Mouse (Mus musculus): ENCODE results near the gene Aknad1.
A peak's percentile ranks its signal among the peaks of the same experiment; 100 is the strongest.

The Aknad1 gene

DNA sequence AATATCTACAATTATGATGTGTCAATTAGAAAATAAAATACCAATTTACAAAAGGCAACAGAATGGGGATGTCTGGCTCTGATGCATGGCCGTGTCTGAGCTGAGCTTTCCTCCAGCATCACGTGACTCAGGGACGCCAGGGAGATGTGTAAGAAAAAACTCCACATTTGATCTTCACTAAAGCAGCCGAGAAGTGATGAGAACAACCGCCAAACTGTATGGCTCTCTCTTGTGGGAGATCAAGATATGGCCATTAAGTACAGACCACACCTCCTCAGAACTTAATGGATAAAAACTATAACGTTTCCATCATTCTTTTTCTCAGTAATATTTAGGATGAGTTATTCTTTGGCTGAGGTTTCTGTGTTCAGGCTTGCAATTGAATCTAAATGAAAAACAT lies 11.6 kb downstream of the Aknad1 start:
- DNase-seq (ENCODE audit: low read depth, low spot score) = peak; percentile 61

DNA sequence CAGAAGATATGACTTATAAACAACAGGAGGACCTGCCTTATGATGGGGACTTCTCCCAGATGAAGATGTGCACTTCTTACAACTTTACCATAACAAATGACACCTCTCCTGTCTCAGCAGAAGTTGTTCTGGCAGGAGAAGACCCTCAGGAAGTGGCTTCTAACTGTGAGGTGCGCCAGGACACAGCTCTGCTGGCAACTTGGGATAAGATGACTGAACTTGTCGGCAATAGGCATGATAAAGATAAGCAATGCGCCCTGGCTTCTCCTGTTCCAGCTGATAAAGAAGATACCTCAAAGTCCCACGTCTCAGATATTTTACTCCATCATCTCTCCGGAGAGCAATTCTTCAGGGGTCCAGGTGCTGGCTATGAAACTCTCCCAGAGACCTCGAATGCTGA lies 12.2 kb downstream of the Aknad1 start:
- no peak for DNase-seq (ENCODE audit: low read depth, low spot score)

DNA sequence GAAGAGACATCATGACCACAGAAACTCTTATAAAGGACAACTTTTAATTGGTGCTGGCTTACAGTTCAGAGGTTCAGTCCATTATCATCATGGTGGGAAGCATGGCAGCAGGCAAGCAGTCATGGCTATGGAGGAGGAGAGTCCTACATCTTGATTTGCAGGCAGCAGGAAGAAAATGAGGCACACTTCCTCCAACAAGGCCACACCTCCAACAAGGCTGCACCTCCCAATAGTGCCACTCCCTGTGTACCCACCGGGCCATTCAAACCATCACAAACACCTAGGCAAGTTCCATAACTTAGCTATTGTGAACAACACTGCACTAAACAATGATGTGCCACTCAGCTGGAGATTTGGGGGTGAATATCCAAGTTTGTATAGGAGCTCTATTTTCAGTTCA lies 15.1 kb downstream of the Aknad1 start:
- no peak for DNase-seq (ENCODE audit: low read depth, low spot score)

DNA sequence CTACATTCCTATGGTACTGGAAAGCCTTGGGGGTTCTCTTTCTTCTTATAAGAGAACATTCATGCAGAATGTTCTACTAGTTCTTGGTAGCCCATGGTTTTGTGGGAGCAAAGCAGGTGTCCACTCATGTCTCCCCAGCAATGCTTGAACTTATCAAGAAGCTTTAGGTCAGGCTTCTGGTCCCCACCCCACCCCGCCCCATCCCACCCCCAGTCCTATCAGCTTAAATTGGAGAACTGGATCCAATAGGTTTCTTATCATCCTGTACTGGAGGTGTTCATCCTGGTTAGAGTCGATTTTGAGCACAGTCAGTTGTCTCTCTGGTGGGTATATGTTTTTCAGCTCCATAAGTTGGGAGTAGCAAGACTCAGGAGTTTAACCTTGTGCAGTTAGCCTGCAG lies 16.1 kb downstream of the Aknad1 start:
- DNase-seq (ENCODE audit: low read depth, low spot score) = no peak

DNA sequence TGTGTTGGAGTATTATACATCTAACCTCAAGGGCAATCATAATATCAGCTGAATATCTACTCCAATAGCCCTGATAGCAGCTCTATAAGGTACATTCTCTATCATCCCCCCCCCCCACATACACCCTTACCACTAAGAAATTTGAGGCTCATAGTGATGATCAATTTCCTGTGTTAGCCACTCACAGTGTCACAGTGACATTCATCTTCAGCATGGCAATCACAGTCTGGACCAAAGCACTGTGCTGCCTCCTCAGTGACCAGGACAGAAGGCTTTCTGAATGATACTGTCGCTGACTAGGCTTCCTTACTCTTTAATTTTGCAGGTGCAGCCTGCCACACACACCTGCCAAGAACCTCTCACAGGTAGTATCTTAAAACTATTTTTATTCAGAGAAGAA lies 16.7 kb downstream of the Aknad1 start:
- no peak for DNase-seq (ENCODE audit: low read depth, low spot score)

DNA sequence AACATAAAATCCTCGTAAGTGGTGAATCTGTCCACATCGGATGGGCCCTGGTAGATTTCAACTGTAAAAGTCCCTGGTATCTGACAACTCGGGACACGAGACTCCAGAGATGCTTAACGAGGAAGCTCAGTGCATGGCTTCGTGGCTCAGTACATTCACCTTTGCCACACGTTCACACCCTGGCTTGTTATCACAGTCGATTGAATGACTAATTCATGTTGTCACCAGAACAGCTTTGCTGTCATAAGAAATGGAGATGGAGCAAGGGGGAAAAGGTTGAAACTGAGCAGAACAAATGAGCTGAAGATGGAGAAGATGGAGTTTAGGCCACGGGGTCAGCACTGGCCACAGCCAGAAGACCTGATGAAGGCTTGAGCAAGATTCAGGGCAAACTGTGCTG lies 18.1 kb downstream of the Aknad1 start:
- no peak for DNase-seq (ENCODE audit: low read depth, low spot score)

DNA sequence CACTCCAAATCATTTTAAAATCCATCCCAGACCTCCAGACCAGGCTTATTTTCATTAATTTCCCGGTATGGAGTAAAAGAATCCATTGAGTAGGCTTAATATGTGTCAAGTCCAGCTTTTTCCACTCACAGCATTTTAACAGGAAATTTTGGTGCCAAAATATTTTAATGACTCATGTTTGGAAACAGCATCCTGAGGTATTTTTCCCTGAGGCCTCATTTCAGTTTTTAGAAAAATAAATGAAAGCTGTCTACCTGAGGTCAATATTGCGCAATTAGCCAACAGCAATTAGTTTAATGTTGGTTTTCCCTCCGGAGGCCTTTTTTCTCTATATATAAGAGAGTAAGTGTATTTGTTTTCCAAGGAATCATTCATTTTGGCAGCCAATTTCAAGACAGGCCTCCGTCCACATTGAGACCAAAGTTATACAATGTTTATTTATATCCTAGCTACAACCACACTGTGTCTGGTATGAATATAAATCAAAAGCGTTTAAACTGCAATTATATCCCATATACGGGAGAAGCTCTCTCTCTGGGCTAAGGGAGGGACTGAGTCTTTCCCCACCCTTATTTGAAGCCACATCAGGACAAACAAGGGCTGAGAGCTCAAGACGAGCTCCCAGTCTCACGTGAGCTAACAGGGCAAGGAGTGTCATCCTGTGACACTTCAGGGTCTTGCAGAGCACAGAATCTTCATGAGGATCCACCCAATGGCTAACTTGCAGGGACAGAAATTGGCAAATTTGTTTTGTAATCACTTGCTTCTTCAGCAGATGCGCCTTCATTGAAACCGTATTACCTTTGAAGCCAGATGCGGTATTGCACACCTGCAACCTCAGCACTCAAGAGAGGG lies 20.3 kb downstream of the Aknad1 start:
- peak; percentile 81 for DNase-seq (ENCODE audit: low read depth, low spot score)

DNA sequence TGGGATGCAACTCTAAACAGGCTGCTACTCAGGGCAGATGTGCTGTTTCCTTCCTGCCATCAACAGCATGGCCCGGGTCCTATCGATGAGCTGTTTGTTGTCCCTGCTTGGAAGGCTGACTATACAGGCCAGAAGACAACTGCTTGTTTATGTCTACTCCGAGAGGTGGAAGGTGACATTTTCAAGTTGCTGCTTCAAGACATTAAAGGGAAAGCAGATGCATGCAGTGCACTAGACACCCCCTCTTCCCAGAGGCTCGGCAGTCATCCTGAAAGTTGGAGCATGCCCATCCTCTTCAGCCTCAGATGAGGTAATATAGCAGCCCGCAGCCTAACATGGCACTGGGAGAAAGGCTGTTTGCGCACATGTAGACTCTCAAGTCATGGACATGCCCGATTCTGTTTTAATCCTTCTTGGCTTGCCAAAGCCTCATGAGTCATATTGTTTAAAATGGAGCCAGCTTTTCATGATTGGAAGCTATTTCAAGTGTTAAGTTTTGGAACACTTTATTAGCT lies 23.2 kb downstream of the Aknad1 start:
- DNase-seq (ENCODE audit: low read depth, low spot score) = peak; percentile 84

DNA sequence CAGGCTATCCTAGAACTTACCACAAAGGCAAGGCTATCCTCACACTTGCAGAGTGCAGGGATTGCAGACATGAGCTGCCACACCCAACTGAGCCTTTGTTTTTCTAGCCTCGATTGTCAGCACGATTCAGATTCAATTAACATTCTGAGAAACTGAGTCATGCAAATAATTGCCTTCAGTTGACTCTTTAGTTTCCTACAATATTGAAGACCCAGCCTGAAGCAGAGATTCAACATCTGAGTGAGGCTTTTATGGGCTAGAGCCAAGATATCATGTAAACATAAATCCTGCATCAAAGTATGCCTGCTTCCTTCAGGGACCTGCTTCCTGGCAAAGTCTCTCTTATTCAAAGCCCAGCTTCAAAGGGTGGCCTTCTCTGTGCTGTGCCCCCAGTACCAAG lies 24.2 kb downstream of the Aknad1 start:
- DNase-seq (ENCODE audit: low read depth, low spot score) = peak; percentile 60

DNA sequence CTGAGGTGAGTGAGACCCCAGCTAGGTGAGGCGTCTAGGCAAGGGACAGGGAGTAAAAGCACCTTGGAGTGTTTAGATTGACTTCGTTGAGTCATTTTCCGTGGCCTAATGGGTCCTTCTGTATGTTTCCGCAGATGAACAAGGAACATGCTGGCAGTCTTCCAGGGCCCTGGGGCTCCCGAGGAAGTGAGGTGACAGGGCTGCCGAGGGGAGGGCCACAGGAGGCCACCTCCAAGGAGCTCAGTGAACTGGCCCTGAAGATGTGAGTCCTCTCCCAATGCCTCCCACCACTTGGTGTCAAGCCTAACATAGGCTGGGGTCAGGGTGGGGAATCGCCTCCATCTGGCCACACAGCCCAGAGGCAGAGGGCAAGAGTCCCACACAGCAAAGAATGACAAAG lies 25.5 kb downstream of the Aknad1 start:
- DNase-seq (ENCODE audit: low read depth, low spot score) = no peak

DNA sequence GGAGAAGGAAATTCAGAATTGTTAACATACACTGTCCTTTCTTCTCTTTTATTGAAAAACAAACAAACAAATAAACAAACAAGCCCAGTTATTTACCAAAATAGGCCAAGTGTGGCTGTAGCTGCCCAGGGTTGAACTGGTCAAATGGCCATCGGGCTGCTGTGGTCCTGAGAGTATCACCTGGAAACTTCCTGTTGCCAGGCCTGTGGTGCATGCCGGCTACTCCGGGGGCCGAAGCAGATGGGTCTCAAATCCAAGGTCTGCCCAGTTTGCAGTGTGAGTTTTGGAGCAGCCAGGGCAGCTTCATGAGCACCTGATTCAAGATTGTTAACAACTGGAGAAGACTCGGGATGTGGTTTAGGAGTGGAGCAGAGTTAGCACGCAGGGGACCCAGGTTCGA lies 26.0 kb downstream of the Aknad1 start:
- no peak for DNase-seq (ENCODE audit: low read depth, low spot score)

DNA sequence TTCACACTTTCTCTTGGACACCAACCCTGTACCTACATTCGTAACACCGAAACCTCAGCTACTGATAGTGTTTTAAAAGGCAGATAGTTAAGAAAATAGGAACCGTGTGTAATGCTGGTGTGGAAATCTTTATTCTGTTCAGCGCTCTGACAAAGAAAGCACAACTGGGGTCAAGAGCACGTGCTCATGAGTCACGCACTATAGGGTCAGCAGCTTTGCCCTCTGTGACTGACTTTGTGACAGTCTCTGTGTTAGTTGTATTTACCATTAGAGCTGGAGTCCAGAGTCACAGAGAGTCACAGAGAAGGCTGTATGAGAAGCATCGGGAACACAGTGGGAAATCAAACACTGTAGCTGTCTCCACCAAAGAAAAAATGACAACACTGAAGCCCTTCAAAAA lies 27.5 kb downstream of the Aknad1 start:
- DNase-seq (ENCODE audit: low read depth, low spot score) = no peak

DNA sequence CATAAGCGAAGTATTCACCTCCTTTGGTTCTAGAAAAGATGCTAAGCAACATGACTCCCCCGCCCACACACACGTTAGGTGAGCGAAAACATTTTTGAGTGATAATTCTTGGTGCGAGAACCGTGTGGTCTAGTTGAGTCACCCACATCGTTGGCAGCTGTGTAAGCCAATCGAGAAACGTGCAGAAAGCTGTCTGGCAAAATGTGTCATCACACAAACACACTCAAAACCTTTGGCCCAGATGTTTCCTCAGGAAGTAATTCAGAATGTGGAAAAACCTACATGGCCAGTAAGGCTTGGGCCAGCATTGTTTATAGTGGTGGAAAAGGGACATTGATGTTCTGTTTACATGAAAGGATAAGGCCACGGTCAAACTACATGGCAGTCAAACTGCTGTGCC lies 28.0 kb downstream of the Aknad1 start:
- peak; percentile 97 for DNase-seq (ENCODE audit: low read depth, low spot score)

DNA sequence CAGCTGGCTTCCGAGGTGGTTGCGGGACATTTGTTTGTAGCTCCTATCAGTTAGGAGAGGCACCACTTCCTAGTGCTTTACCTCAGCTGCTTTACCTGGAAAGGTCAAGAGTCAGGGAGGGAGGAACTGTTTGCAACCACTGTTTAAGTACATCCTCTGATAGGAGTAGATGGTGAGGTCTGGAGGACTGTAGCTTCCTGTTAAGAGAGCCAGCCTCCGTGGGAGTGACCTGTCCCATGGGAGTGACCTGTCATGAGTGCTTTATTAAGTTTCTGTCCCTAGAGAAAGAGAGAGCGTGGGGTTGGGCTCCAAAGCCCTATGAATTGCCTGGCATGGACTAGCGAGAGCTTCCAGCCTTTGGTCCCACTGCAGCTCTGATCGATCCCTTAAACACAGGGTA lies 30.1 kb downstream of the Aknad1 start:
- peak; percentile 67 for DNase-seq (ENCODE audit: low read depth, low spot score)

DNA sequence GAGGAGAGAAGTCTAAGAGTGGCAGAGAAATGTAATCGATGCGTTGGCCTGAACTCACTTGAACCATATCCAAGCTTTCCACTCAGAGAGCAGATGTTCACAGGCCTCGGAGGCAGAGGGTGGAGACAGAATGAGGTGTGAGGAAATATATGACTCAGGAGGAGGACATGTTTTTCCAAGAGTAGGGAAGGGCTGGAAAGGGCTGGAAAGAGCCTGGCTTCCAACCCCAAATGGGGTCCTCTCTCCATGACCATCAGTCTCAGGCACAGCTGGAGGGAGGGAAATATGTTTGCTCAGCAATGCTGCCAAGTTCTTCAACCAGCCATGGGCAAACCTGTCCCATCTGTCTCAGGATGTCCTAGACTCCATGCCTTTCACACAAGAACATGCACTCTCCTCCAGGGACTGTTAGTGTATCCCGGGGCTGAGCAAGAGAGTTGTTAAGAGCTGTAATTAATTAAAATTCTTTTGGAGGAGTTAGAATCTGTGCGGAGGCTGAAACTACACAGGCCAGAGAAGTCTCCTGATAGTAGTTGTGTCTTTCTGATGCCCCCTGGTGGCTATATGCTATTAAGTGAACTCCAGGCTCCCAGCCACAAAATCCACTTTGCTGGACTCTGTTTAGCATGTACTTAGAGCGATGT lies 31.4 kb downstream of the Aknad1 start:
- DNase-seq (ENCODE audit: low read depth, low spot score) = peak; percentile 97

DNA sequence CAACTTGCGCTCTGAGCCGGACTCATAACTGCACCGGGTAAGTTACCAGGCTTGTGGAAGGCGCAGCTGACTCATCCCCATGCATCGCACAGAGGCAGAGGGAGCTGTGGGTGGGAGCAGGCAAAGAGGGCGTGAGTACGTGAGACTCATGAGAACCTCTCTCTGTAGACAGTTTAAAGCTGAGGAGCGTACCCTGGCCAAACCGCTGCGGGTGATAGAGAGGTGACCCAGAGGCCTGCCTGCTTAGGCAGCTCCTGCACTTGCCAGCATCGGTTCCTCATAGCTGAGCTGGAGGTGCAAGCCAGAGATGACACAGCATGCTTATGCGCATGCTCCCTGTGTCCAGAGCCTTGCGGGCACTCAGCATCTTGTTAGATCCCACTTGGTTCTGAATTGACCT lies 32.8 kb downstream of the Aknad1 start:
- peak; percentile 42 for DNase-seq (ENCODE audit: low read depth, low spot score)

DNA sequence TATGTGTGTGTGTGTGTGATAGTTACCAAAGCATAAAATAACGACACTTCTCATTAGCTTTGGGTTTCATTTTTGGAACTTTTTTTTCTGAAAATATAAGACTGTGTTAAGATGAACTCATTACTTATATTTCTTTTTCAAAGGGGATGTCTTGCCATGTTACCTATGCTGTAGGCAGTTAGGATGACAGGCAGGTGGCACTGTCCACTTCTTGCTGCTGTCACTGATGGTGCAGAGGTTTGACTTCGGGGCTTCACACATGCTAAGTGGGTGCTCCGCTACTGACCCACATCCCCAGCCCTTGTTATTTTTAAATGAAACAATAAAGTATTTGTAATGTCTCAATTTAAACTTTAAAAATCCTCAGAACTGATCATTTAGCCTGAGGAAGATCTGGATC lies 33.4 kb downstream of the Aknad1 start:
- no peak for DNase-seq (ENCODE audit: low read depth, low spot score)

DNA sequence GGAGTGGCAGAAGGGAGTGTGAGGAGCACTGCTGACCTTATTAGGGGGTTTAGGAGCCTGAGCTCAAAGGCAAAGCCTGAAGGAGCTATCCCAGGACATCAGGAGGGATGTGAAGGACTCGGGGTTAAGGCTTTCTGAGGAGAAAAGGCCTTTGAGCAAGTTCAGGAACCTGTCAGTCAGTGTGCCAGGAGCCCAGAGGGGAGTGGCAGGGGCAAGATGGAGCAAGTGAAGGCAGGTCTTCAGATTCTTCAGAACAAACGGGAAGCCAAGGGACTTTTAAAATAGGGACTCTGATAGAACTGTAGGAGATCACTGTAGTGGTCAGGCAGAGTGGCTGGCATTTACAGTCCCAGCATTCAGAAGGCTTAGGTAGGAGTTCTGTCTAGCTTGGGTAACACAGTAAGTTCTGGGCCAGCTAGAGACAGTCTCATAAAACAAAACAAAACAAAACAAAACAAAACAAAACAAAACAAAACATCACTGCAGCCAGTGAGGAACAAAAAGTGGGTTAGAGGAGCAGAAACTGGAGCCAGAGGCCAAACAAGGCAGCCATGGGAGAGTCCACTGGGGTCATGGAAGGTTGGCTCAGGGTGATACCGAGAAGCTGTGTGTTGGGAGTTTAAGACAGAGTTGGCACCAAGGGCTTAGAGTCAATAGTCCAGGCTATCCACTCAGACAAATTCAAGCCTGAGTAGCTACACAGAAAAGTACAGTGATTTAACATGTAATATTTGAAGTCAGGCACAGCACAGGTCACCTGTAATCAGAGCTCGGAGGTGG lies 39.5 kb downstream of the Aknad1 start:
- DNase-seq (ENCODE audit: low read depth, low spot score) = no peak

DNA sequence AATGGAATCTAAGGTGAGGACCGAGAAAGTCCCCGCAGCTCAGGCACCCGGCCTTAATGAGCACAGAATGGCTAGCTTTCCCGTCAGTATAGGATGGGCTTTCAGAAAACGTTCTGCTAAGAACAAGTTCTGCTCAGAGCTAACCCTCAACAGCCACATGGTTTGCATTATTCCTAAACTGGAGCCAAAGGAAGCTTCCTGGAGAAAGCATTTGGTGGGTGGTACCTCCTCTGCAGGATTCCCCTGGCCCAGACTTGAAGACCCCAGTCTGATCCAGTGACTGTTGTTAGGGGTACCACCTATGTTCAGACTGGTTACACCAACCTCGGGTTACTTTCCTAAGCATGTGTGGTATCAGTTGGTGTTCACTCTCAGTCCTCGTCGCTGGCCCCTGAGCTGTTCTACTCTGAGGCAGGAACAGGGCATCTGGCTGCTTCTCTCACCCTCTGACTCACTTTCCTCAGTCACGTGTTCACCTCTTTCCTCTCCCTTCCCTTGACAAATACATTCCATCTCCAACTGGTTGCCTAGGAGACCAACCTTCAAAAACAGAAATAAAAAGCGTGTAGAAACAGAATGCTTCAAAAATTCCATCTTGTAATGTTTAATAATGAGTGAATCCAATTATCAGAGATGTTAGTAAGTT lies 41.9 kb downstream of the Aknad1 start:
- peak; percentile 99 for DNase-seq (ENCODE audit: low read depth, low spot score)

DNA sequence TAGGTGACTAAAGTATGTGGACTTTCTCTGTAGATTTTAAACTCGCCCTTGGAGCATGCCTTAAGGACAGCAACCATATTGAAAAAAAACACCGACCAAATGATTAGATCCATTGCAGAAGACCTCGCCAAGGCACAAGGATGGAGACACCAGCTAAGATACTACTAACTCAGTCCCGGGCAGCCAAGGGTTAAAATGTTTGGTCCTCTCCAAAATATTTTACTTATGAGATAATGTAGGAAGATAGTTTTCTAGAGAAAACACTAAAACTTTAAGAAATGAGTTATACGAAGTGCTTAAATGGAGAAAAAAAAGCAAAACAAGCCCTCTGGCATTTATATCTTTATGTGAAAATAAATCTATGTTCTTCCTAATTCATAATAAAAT lies 42.4 kb downstream of the Aknad1 start:
- no peak for DNase-seq (ENCODE audit: low read depth, low spot score)

DNA sequence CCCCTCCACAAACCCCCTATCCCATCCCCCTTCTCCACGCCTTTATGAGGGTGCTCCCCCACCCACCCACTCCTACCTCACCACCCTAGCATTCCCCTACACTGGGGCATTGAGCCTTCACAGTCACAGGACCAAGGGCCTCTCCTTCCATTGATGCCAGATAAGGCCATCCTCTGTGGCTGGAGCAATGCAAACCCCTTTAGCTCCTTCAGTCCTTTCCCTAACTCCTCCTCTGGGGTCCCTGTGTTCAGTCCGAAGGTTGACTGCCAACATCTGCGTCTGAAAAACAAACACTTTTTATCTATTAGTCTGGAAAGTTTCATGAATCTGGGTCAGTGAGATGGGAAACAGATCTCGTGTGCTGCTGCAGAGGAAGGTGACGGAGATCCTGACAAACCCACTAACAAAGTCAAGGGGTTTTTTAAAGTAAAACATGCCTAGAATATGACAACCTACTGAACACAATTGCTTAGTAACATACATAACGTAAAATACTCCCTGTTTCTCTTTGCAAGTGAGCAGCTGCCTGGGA lies 43.0 kb downstream of the Aknad1 start:
- no peak for DNase-seq (ENCODE audit: low read depth, low spot score)

DNA sequence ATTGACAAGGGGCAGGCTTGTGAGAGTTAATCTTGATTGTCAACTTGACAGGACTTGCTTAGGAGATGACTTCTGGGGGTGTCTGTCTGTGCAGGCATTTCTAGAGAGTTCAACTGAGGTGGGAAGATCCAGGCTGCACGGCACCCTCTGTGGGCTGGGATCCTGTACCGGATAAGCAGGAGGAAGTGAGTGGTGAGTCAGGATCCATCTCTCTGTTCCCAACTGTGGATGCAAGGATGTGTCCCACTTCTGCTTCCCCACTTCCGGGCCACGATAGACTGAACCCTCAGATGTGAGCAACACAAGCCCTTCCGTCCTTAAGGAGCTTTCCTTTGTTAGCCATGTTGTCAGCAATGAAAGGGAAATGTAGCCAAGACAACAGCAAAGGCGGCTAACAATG lies 47.1 kb downstream of the Aknad1 start:
- DNase-seq (ENCODE audit: low read depth, low spot score) = no peak

Data from 3T3-L1 (cell line).